Mouse (Mus musculus) ES-Bruce4 (cell line): ENCODE measurements around the gene Nectin3.

Experiments used
- CTCF ChIP-seq: IDR thresholded peaks from one replicate; pipeline ENCODE4 v1.8.1; 2011; ENCODE audit warnings: low read depth, low read length
- EP300 ChIP-seq: IDR thresholded peaks from 2 replicates; pipeline ENCODE4 v1.6.1; 2011; ENCODE audit warnings: low read depth, low read length; ENCODE audit not compliant: insufficient read depth
- POLR2A ChIP-seq: IDR thresholded peaks from one replicate; pipeline ENCODE4 v1.8.1; 2011; ENCODE audit warnings: low read length; ENCODE audit not compliant: insufficient read depth

DNA sequence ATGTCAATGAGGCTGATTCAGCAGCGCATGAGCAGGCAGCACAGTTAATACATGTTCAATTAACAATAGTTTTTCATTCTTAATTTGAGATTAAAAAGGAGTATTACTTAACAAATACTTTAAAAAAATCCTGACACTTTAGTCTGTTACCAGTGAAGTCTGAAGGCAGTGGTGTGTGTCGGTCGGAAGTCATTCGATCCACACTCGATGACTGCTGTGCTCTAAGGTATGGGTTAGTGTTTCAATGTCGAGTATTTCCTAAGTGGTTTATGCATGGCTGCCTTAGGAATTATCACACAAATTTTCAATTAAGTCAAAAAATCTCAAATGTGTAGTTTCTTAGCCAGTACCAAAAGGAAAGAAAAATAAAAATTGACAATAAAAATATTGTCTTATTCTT, 49.3 kb downstream of the Nectin3 start:
- no peak for TF ChIP-seq CTCF
- TF ChIP-seq POLR2A, result no peak
- no peak for TF ChIP-seq EP300
